Mouse (Mus musculus): ENCODE results near the gene Mcm2. TPM values are rescaled to one million over a fixed set of nuclear protein-coding genes. Genes with fewer than 3 reads are reported as not detected.

Gene Mcm2
- total and polyA plus RNA-seq, 3 experiments: 130 to 148 (median 148) TPM

DNA sequence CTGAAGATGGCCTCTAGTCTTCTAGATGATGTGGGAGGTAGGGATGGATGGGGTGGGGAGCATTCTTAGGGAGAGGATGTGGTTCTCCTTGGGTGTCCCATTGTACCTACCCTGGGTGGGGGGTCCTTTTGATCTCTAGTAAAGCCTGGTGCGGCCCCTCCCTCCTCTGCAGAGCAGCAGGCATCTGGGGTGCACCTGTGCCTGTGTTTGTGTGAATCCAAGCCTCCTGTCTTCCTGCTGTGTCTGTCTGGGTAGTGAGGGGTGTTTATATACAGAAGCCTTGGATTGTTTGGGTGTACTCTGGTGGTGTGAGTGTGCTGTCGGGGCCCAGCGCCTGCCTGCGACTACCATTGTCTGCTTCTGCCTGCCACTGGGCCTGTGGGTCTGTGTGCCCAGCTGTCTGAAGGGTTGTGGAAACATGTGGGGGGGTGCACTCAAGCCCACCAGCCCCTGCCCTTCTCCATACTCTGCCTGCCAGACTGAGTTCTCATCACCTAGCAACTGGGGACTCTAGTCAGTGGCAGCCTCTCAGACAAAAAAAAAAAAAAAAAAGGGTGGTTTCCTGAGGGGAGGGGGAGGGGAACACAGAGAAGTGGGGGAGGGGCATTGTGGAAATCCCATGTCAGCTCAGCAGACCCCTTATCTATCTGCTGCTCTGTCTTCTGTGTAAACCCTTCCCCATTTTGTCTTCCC lies 39.5 kb upstream of the Mcm2 start (continued):
- TF ChIP-seq UBTF (IDR thresholded peaks at IDR 0.05; ENCODE audit: low read depth, low read length): no peak
- no peak for TF ChIP-seq MAX (IDR thresholded peaks at IDR 0.05; ENCODE audit: low read length)
- no peak for TF ChIP-seq ZMIZ1 (IDR thresholded peaks at IDR 0.05; ENCODE audit: low read depth, low read length)
- no peak for TF ChIP-seq MAFK (IDR thresholded peaks at IDR 0.05; ENCODE audit: insufficient replicate concordance, low read length)
- no peak for TF ChIP-seq MXI1 (IDR thresholded peaks at IDR 0.05; ENCODE audit: low read depth, low read length)
- no peak for TF ChIP-seq SIN3A (IDR thresholded peaks at IDR 0.05; ENCODE audit: low read length)
- TF ChIP-seq HCFC1 (IDR thresholded peaks at IDR 0.05; ENCODE audit: low read depth, low read length): no peak
- no peak for TF ChIP-seq USF2 (conservative IDR thresholded peaks at IDR 0.05; ENCODE audit: low read depth, low read length)
- TF ChIP-seq POLR2A (IDR thresholded peaks at IDR 0.05; ENCODE audit: low read depth, low read length): no peak
- TF ChIP-seq CTCF (conservative IDR thresholded peaks at IDR 0.05 in 1 of 2, IDR thresholded peaks at IDR 0.05 in 1 of 2; ENCODE audit: low read depth in 2 of 2, low read length in 2 of 2): no peak

DNA sequence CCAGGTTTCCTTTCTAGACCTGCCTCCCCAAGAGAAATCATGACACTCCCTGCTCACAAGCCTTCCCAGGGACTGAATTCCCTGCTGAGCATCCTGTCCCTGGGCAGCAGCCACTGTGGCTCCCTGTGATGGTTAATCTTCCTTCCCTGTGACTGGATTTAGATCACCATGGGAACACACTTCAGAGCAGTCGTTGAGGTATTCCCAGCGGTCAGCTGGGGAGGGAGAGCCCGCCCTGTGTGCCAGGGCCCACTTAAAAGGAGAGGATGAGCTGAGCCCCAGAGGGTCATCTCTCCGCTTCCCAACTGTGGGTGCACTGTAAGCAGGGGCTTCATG lies 38.6 kb upstream of the Mcm2 start:
- no peak for TF ChIP-seq MAZ (IDR thresholded peaks at IDR 0.05; ENCODE audit: low read depth, low read length)
- no peak for TF ChIP-seq USF2 (conservative IDR thresholded peaks at IDR 0.05; ENCODE audit: low read depth, low read length)
- TF ChIP-seq CTCF (conservative IDR thresholded peaks at IDR 0.05 in 1 of 2, IDR thresholded peaks at IDR 0.05 in 1 of 2; ENCODE audit: low read depth in 2 of 2, low read length in 2 of 2): no peak
- no peak for TF ChIP-seq JUN (IDR thresholded peaks at IDR 0.05; ENCODE audit: insufficient read depth, low read depth, low read length)
- TF ChIP-seq NELFE (IDR thresholded peaks at IDR 0.05; ENCODE audit: low read depth, low read length): no peak
- no peak for TF ChIP-seq E2F4 (IDR thresholded peaks at IDR 0.05; ENCODE audit: insufficient replicate concordance, low read depth, low read length)
- TF ChIP-seq MYC (IDR thresholded peaks at IDR 0.05; ENCODE audit: low read depth, low read length): no peak
- TF ChIP-seq POLR2A (IDR thresholded peaks at IDR 0.05; ENCODE audit: low read depth, low read length): no peak
- TF ChIP-seq POLR2AphosphoS2 (IDR thresholded peaks at IDR 0.05; ENCODE audit: low read depth, low read length): no peak
- TF ChIP-seq RCOR1 (conservative IDR thresholded peaks at IDR 0.05; ENCODE audit: low read depth, low read length): no peak
- no peak overlapping the region for H3K4me3 ChIP-seq (replicated peaks in 1 of 3; ENCODE audit: low read depth in 2 of 3, low read length in 2 of 3, poor library complexity in 1 of 3)
- peaks cover 70 to 88% of the 10 kb centered on the region in 2 experiments for H3K4me1 ChIP-seq (ENCODE audit: control insufficient read depth in 1 of 2, insufficient read depth in 2 of 2)
- dilution Hi-C loops (cut with MboI; ENCODE audit: extremely low pct_ligation_motif_present, extremely low pct_unique_long_range_greater_than_20kb, low sequenced_read_pairs): no loop called here
- H3K27me3 ChIP-seq (replicated peaks): no peaks in the 10 kb centered on the region
- DNase-seq (ENCODE audit: extremely low read depth): no peak
- H3K9ac ChIP-seq (ENCODE audit: insufficient read depth, low read depth): no peak overlapping the region
- no peaks in the 10 kb centered on the region for H3K79me2 ChIP-seq (replicated peaks; ENCODE audit: control insufficient read depth, extremely low read depth, insufficient read depth, poor library complexity, severe bottlenecking)
- H3K36me3 ChIP-seq (replicated peaks in 1 of 2; ENCODE audit: control insufficient read depth in 1 of 2, insufficient read depth in 1 of 2, low read length in 1 of 2): no peaks in the 10 kb centered on the region
- in situ Hi-C loops (cut with MboI; ENCODE audit: low pct_ligation_motif_present, low pct_unique_long_range_greater_than_20kb, low sequenced_read_pairs): loop anchor here (10.0 kb wide), 3 partner anchors 68 to 698 kb away; no protein-coding TSS in a partner anchor
- H3K4me2 ChIP-seq (ENCODE audit: insufficient read depth, low read depth, poor library complexity, severe bottlenecking): no peak overlapping the region
- no peak overlapping the region; the same call in 1 of the 2 replicates for H3K27ac ChIP-seq (ENCODE audit: insufficient read depth, low read depth)
- no peaks in the 10 kb centered on the region for H3K9me3 ChIP-seq (replicated peaks; ENCODE audit: low read length)
